Mouse (Mus musculus): ENCODE measurements at regions not wholly inside any gene's neighbourhood (a gene's known extent, or its start where the extent isn't known, plus 50 kb on each side); places are given as distances from the start of the nearest gene placed in this dataset.

DNA sequence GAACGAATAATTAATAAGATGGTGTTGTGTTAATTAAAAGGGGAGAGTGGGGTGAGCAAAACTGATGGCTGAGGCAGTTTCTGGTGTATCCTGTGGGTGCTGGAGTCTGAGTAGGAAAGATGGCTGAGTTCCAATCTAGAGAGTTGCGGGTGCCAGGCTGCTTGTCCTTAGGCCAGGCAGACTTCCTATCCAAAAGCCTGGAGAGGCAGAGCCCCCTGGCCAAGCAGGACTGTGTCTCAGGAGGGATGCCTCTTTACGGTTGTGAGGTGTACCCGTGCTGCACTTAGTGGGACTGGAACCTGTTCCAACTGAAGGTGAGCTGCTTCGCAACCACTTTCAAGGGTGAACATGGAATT lies 836.3 kb upstream of the Lrrc6 start:
- ATAC-seq (replicated peaks), result no peak
- H3K27me3 ChIP-seq (replicated peaks), result no peaks in the 10 kb centered on the region
- H3K4me2 ChIP-seq, result no peak overlapping the region
- H3K36me3 ChIP-seq (replicated peaks), result no peaks in the 10 kb centered on the region
- no peak overlapping the region for H3K9ac ChIP-seq
- H3K4me1 ChIP-seq, result no peaks in the 10 kb centered on the region
- H3K4me3 ChIP-seq, result no peak overlapping the region
- no peaks in the 10 kb centered on the region for H3K9me3 ChIP-seq
- 86% methylated on average over 5 of the region's 5 CpGs for WGBS
- H3K27ac ChIP-seq, result no peak overlapping the region

DNA sequence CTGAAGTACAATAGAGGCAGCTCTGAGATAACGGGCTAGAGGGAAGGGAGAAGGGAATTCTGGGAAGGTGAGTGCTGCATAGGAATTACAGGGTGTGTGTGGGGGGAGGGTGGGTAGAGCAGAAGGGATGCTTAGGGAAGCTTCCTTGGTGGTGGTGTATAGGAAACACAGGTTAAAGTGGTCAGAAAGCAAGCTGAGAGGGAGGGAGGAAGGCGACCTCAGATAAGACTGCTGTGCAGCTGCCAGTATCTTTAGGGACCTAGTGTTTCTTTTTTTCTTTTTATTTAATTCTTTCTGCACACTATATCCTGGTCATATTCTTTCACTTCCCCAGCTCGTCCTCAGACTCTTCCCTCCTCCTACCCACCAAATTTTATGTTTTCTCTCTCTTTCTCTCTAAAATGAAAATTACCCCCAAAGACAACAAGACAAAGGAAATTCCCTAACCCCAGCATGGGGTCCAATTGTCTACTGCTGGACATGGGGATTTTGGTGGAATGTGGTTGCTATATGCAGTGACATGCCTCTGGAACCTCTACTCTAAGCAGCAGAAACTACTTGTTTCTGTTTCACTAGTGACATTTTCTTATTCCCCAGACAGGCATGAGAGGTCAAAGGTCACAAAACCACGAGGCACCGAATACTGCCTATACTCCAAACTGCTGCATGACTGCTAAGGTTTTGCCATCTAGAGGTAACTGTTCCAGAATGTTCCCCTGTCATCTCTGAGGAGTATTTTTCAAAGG lies 835.8 kb upstream of the Lrrc6 start:
- H3K4me3 ChIP-seq, result no peak overlapping the region
- no peaks in the 10 kb centered on the region for H3K9me3 ChIP-seq
- ATAC-seq (replicated peaks), result no peak
- no peak overlapping the region for H3K4me2 ChIP-seq
- H3K4me1 ChIP-seq, result no peaks in the 10 kb centered on the region
- H3K9ac ChIP-seq, result no peak overlapping the region
- no peaks in the 10 kb centered on the region for H3K27me3 ChIP-seq (replicated peaks)
- 51% methylated on average over 5 of the region's 5 CpGs for WGBS
- no peaks in the 10 kb centered on the region for H3K36me3 ChIP-seq (replicated peaks)
- H3K27ac ChIP-seq, result no peak overlapping the region

GRCm38 (mm10) chr15:67332521-67332920 lies 831.8 kb upstream of the Lrrc6 start:
- H3K27me3 ChIP-seq (replicated peaks), result no peaks in the 10 kb centered on the region
- no peak overlapping the region for H3K27ac ChIP-seq
- H3K4me3 ChIP-seq, result no peak overlapping the region
- H3K9ac ChIP-seq, result no peak overlapping the region
- no peak overlapping the region for H3K4me2 ChIP-seq
- 91% methylated on average over 1 of the region's 1 CpGs for WGBS
- no peaks in the 10 kb centered on the region for H3K4me1 ChIP-seq
- no peaks in the 10 kb centered on the region for H3K36me3 ChIP-seq (replicated peaks)
- ATAC-seq (replicated peaks), result no peak
- H3K9me3 ChIP-seq, result no peaks in the 10 kb centered on the region

DNA sequence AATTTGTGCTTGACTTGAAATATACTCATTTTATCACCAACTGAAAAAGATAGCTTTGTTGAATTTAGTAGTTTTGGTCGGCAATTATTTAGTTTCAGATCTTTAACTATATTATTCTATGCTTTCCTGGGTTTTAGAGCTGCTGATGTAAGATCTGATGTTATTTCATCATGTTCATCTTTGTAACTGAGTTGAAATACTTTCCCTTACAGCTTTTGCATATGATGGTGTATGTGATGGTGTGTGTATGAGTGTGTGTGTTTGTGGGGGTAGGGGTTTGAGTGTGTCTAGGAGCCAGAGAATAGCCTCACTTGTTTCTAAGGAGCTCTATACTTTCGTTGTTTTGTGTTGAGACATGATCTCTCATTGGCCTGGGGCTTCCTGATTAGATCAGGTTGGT lies 819.6 kb upstream of the Lrrc6 start:
- ATAC-seq (replicated peaks), result no peak
- no peak overlapping the region for H3K4me2 ChIP-seq
- no peak overlapping the region for H3K27ac ChIP-seq
- no peaks in the 10 kb centered on the region for H3K4me1 ChIP-seq
- no peaks in the 10 kb centered on the region for H3K36me3 ChIP-seq (replicated peaks)
- no peak overlapping the region for H3K9ac ChIP-seq
- H3K9me3 ChIP-seq, result no peaks in the 10 kb centered on the region
- no peak overlapping the region for H3K4me3 ChIP-seq
- no peaks in the 10 kb centered on the region for H3K27me3 ChIP-seq (replicated peaks)
- 73% methylated on average over 2 of the region's 2 CpGs for WGBS

- no peak for ATAC-seq (replicated peaks)
- WGBS, result 93% methylated on average over 1 of the region's 1 CpGs
- H3K4me2 ChIP-seq, result no peak overlapping the region
Measured at GRCm38 (mm10) chr15:67315202-67315601, 814.5 kb upstream of the Lrrc6 start.

GRCm38 (mm10) chr15:67313648-67314047 lies 812.9 kb upstream of the Lrrc6 start:
- no peaks in the 10 kb centered on the region for H3K9me3 ChIP-seq
- no peaks in the 10 kb centered on the region for H3K4me1 ChIP-seq
- no peaks in the 10 kb centered on the region for H3K27me3 ChIP-seq (replicated peaks)
- no peak overlapping the region for H3K9ac ChIP-seq
- H3K4me3 ChIP-seq, result no peak overlapping the region
- no peak for ATAC-seq (replicated peaks)
- H3K27ac ChIP-seq, result no peak overlapping the region
- H3K36me3 ChIP-seq (replicated peaks), result no peaks in the 10 kb centered on the region
- H3K4me2 ChIP-seq, result no peak overlapping the region

More at GRCm38 (mm10) chr15:67315202-67315601, 814.5 kb upstream of the Lrrc6 start:
- Histone ChIP-seq H3K27me3 (replicated peaks) (no peaks in the 10 kb centered on the region), H3K4me3 (no peak overlapping the region), H3K4me1 (no peaks in the 10 kb centered on the region), H3K9ac (no peak overlapping the region), H3K9me3 (no peaks in the 10 kb centered on the region), H3K36me3 (replicated peaks) (no peaks in the 10 kb centered on the region), H3K27ac (no peak overlapping the region)

DNA sequence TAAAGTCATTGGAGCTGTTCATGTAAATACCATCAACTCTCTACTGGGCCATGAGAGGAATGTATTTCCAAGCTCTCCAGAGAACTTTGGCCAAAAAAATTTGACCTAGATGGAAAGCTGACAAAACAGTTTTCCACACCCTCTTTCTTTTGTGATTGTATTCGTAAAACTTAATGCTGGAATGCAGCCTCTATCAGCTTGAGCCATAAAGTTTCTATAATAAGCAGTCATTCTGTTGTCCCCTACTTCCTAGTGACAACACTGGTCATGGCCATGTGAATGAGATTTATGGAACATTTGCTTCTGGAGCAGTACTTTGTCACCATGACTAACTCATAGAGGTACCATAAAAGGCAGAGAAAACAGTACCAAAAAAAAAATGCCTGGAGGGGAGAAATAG lies 805.0 kb upstream of the Lrrc6 start:
- no peaks in the 10 kb centered on the region for H3K4me1 ChIP-seq
- no peak overlapping the region for H3K4me2 ChIP-seq
- no peaks in the 10 kb centered on the region for H3K27me3 ChIP-seq (replicated peaks)
- WGBS, result 90% methylated on average over 1 of the region's 1 CpGs
- no peak overlapping the region for H3K27ac ChIP-seq
- H3K4me3 ChIP-seq, result no peak overlapping the region
- H3K9me3 ChIP-seq, result no peaks in the 10 kb centered on the region
- no peaks in the 10 kb centered on the region for H3K36me3 ChIP-seq (replicated peaks)
- no peak overlapping the region for H3K9ac ChIP-seq
- ATAC-seq (replicated peaks), result no peak

DNA sequence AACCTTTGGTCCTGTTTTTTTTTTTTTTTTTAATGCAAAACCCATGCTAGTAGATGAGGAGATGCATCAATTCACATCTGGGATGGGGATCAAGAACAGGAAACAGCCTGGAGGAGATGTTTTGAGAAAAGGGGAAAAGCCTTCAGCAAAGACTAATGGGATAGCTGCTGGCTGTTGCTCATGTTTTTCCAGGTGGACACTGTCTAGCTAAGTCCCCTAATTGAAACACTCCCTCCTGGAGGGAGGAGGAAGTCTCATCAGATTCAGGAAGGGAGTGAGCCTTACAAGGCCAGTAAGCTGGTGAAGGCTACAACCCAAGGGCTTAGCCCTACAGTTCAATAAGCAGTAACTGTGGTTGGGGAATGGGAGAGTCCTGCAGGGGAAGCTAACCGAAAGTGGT lies 803.1 kb upstream of the Lrrc6 start:
- Histone ChIP-seq H3K36me3 (replicated peaks) (no peaks in the 10 kb centered on the region), H3K4me2 (no peak overlapping the region), H3K27ac (no peak overlapping the region), H3K4me3 (no peak overlapping the region), H3K9me3 (no peaks in the 10 kb centered on the region), H3K9ac (no peak overlapping the region), H3K4me1 (no peaks in the 10 kb centered on the region), H3K27me3 (replicated peaks) (no peaks in the 10 kb centered on the region)
- WGBS, result 81% methylated on average over 1 of the region's 1 CpGs
- ATAC-seq (replicated peaks), result no peak

DNA sequence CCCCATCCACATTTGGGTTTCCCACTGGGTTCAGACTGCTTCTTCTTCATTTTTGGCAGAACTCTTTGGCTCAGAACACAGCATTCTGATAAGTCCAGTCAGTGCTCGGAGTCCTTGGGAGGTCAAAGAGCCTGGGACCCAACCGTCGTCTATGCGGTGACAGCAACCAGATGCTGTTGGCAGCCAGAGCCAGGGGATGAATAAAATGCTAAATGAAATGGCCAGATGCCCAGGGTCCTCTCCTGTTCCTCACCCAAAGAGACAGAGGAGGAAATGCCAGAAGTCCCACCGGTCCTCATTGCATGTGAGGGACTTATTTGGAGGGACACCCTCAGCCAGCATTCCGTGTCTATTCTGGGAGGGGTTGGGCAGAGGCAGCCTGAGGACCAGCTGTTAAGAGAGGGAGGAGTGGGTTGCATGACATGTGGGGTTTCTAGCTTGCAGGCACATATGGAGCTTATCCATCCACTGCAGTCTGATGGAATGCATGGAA lies 801.2 kb upstream of the Lrrc6 start:
- 96% methylated on average over 6 of the region's 6 CpGs for WGBS

DNA sequence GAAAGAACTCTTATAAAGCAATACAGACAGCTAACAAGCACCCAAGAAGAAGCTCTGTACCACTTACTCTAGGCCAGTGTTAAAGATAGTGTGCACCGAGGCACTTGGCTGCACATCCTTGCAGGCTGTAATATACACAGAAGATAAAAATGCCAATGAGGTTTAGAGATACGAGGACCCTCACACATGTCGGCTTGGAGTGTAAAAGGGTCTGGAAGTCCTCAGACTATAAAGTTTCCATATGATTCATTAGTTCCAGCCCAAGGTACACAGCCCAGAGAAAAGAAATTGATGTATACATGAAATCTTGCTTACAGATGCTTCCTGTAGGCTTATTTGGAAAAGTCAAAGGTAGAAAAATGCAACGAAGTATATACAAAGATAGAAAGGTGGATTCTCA lies 800.3 kb upstream of the Lrrc6 start:
- no peak for ATAC-seq (replicated peaks)
- Histone ChIP-seq H3K27me3 (replicated peaks) (no peaks in the 10 kb centered on the region), H3K36me3 (replicated peaks) (no peaks in the 10 kb centered on the region), H3K4me3 (no peak overlapping the region), H3K4me1 (no peaks in the 10 kb centered on the region), H3K27ac (no peak overlapping the region), H3K4me2 (no peak overlapping the region), H3K9ac (no peak overlapping the region), H3K9me3 (no peaks in the 10 kb centered on the region)
- WGBS, result 90% methylated on average over 4 of the region's 4 CpGs

More for the DNA sequence above, 801.2 kb upstream of the Lrrc6 start:
- H3K27me3 ChIP-seq (replicated peaks), result no peaks in the 10 kb centered on the region
- H3K36me3 ChIP-seq (replicated peaks), result no peaks in the 10 kb centered on the region
- H3K4me1 ChIP-seq, result no peaks in the 10 kb centered on the region
- H3K27ac ChIP-seq, result no peak overlapping the region
- no peak for ATAC-seq (replicated peaks)
- no peak overlapping the region for H3K4me3 ChIP-seq
- no peak overlapping the region for H3K9ac ChIP-seq
- H3K4me2 ChIP-seq, result no peak overlapping the region
- H3K9me3 ChIP-seq, result no peaks in the 10 kb centered on the region

- Histone ChIP-seq H3K27ac (no peak overlapping the region), H3K4me3 (no peak overlapping the region), H3K4me1 (no peaks in the 10 kb centered on the region), H3K9ac (no peak overlapping the region), H3K9me3 (no peaks in the 10 kb centered on the region), H3K36me3 (replicated peaks) (no peaks in the 10 kb centered on the region), H3K27me3 (replicated peaks) (no peaks in the 10 kb centered on the region), H3K4me2 (no peak overlapping the region)
- WGBS, result 96% methylated on average over 1 of the region's 1 CpGs
- no peak for ATAC-seq (replicated peaks)
Measured at GRCm38 (mm10) chr15:67294797-67295196, 794.1 kb upstream of the Lrrc6 start.

GRCm38 (mm10) chr15:67289749-67290148 lies 789.0 kb upstream of the Lrrc6 start:
- 79% methylated on average over 4 of the region's 4 CpGs for WGBS
- no peak overlapping the region for H3K27ac ChIP-seq
- no peaks in the 10 kb centered on the region for H3K4me1 ChIP-seq
- H3K9ac ChIP-seq, result no peak overlapping the region
- H3K36me3 ChIP-seq (replicated peaks), result no peaks in the 10 kb centered on the region
- no peak overlapping the region for H3K4me2 ChIP-seq
- no peak overlapping the region for H3K4me3 ChIP-seq
- ATAC-seq (replicated peaks), result no peak
- no peaks in the 10 kb centered on the region for H3K9me3 ChIP-seq
- no peaks in the 10 kb centered on the region for H3K27me3 ChIP-seq (replicated peaks)

DNA sequence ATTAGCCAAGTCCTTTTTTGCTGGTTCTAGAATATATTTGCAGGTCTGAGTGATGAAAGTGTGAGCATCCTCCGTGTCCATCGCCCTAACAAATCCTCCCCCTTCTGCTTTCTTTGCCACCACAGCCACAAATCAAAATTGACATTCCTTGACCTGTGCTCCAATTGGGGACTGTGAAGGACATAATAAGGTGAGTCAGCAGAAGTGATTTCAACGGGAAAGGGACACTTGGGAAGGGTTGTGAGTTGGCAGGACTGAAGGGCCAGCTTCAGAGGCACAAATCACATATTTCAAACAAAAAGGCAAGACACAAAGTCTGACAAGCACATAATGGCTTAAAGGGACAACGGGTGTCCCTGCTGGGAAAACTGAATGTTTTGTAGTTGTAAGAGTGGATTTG lies 784.2 kb upstream of the Lrrc6 start:
- H3K27me3 ChIP-seq (replicated peaks), result no peaks in the 10 kb centered on the region
- 50% methylated on average over 4 of the region's 4 CpGs for WGBS
- no peaks in the 10 kb centered on the region for H3K36me3 ChIP-seq (replicated peaks)
- no peaks in the 10 kb centered on the region for H3K4me1 ChIP-seq
- no peak overlapping the region for H3K4me3 ChIP-seq
- H3K4me2 ChIP-seq, result no peak overlapping the region
- H3K27ac ChIP-seq, result no peak overlapping the region
- H3K9ac ChIP-seq, result no peak overlapping the region
- H3K9me3 ChIP-seq, result no peaks in the 10 kb centered on the region
- no peak for ATAC-seq (replicated peaks)

Data from midbrain, embryonic 15.5 days (tissue).